Mouse (Mus musculus) small intestine, adult 2 months (tissue): ENCODE measurements at regions not wholly inside any gene's neighbourhood (a gene's known extent, or its start where the extent isn't known, plus 50 kb on each side); places are given as distances from the start of the nearest gene placed in this dataset.

Experiments
- H3K27ac ChIP-seq: fragments of 200-500 bp; 2 replicates; pipeline ENCODE4 v1.5.1; 2012; ENCODE audit warnings: low read depth, low read length, control low read depth, inconsistent platforms; ENCODE audit not compliant: insufficient read depth
- H3K27me3 ChIP-seq: fragments of 200-500 bp; 2 replicates; pipeline ENCODE4 v1.6.1; 2012; ENCODE audit warnings: mild to moderate bottlenecking, moderate library complexity, low read length, inconsistent platforms; ENCODE audit not compliant: control insufficient read depth, insufficient read depth
- H3K36me3 ChIP-seq: fragments of 200-500 bp; 2 replicates; pipeline ENCODE4 v1.6.1; 2012; ENCODE audit warnings: mild to moderate bottlenecking, low read length, control low read depth, inconsistent platforms; ENCODE audit not compliant: control insufficient read depth, insufficient read depth
- H3K4me1 ChIP-seq: fragments of 200-500 bp; 2 replicates; pipeline ENCODE4 v1.6.1; 2012; ENCODE audit warnings: low read length, inconsistent platforms, mixed read lengths; ENCODE audit not compliant: control insufficient read depth, insufficient read depth, insufficient read length
- H3K4me3 ChIP-seq: fragments of 200-500 bp; 2 replicates; pipeline ENCODE4 v1.5.1; 2012; ENCODE audit warnings: low read depth, mild to moderate bottlenecking, control low read depth, inconsistent platforms, low read length, moderate library complexity
- CTCF ChIP-seq: fragments of 200-500 bp; IDR thresholded peaks from 2 replicates; pipeline ENCODE4 v1.5.1; 2012; ENCODE audit warnings: low read depth, mild to moderate bottlenecking, control low read depth, inconsistent platforms, low read length, moderate library complexity, mixed read lengths; ENCODE audit not compliant: insufficient replicate concordance, insufficient read length; ENCODE audit errors: extremely low read depth
- POLR2A ChIP-seq: fragments of 200-500 bp; IDR thresholded peaks from 2 replicates; pipeline ENCODE4 v1.6.1; 2012; ENCODE audit warnings: low read depth, mild to moderate bottlenecking, control low read depth, inconsistent platforms, low read length, moderate library complexity
- WGBS: fragments of 180-500 bp; shearing (Covaris S2); methylation state at CpG from one replicate; pipeline ENCODE4 v1.1.7; 2018; 5-methylcytosine and 5-hydroxymethylcytosine counted together

- TF ChIP-seq POLR2A: no peak
- TF ChIP-seq CTCF: no peak
- H3K27ac ChIP-seq: no peak overlapping the region
- no peaks in the 10 kb centered on the region for H3K4me1 ChIP-seq
- H3K4me3 ChIP-seq: no peak overlapping the region
- peaks cover 4% of the 10 kb centered on the region; the same call in 1 of the 2 replicates for H3K27me3 ChIP-seq
- WGBS: 33% methylated on average over 3 of the region's 3 CpGs
- H3K36me3 ChIP-seq: no peaks in the 10 kb centered on the region
These were observed 151.4 kb upstream of the Cypt12 start for GRCm38 (mm10) chr3:17796766-17797165.

GRCm38 (mm10) chr3:17798399-17798798, 149.8 kb upstream of the Cypt12 start:
- no peak overlapping the region for H3K27ac ChIP-seq
- H3K4me3 ChIP-seq: no peak overlapping the region
- peaks cover 4% of the 10 kb centered on the region; the same call in 1 of the 2 replicates for H3K27me3 ChIP-seq
- peak; percentile 32; the same call in 1 of the 2 replicates for TF ChIP-seq CTCF
- TF ChIP-seq POLR2A: no peak
- H3K4me1 ChIP-seq: no peaks in the 10 kb centered on the region
- 13% methylated on average over 12 of the region's 12 CpGs for WGBS
- no peaks in the 10 kb centered on the region for H3K36me3 ChIP-seq

GRCm38 (mm10) chr3:17799120-17799519, 149.1 kb upstream of the Cypt12 start:
- no peak overlapping the region for H3K4me3 ChIP-seq
- WGBS: 46% methylated on average over 6 of the region's 6 CpGs
- no peaks in the 10 kb centered on the region for H3K4me1 ChIP-seq
- H3K27ac ChIP-seq: no peak overlapping the region
- H3K36me3 ChIP-seq: no peaks in the 10 kb centered on the region
- H3K27me3 ChIP-seq: peaks cover 3% of the 10 kb centered on the region; the same call in 1 of the 2 replicates
- TF ChIP-seq POLR2A: no peak
- no peak for TF ChIP-seq CTCF

- WGBS: 70% methylated on average over 2 of the region's 2 CpGs
- Histone ChIP-seq H3K4me1 (no peaks in the 10 kb centered on the region), H3K27me3 (no peaks in the 10 kb centered on the region; the same call in 1 of the 2 replicates), H3K27ac (no peak overlapping the region), H3K4me3 (no peak overlapping the region), H3K36me3 (no peaks in the 10 kb centered on the region)
- no peak for TF ChIP-seq POLR2A
- TF ChIP-seq CTCF: no peak
These were observed 147.4 kb upstream of the Cypt12 start for GRCm38 (mm10) chr3:17800810-17801209.

- TF ChIP-seq POLR2A (no peak), CTCF (no peak)
These were observed 146.7 kb upstream of the Cypt12 start for GRCm38 (mm10) chr3:17801479-17801878.

GRCm38 (mm10) chr3:17805185-17805584, 143.0 kb upstream of the Cypt12 start:
- H3K27me3 ChIP-seq: no peaks in the 10 kb centered on the region
- no peak overlapping the region for H3K27ac ChIP-seq
- no peak overlapping the region for H3K4me3 ChIP-seq
- H3K36me3 ChIP-seq: no peaks in the 10 kb centered on the region
- H3K4me1 ChIP-seq: no peaks in the 10 kb centered on the region
- TF ChIP-seq CTCF: no peak
- TF ChIP-seq POLR2A: no peak
- 62% methylated on average over 1 of the region's 1 CpGs for WGBS

More at GRCm38 (mm10) chr3:17801479-17801878, 146.7 kb upstream of the Cypt12 start:
- Histone ChIP-seq H3K27me3 (no peaks in the 10 kb centered on the region), H3K4me3 (no peak overlapping the region), H3K36me3 (no peaks in the 10 kb centered on the region), H3K27ac (no peak overlapping the region), H3K4me1 (no peaks in the 10 kb centered on the region)
- WGBS: 79% methylated on average over 5 of the region's 5 CpGs

- 56% methylated on average over 6 of the region's 6 CpGs for WGBS
- no peak overlapping the region for H3K27ac ChIP-seq
- no peak for TF ChIP-seq POLR2A
- no peak for TF ChIP-seq CTCF
These were observed 136.9 kb upstream of the Cypt12 start for GRCm38 (mm10) chr3:17811290-17811689.

More at GRCm38 (mm10) chr3:17811290-17811689, 136.9 kb upstream of the Cypt12 start:
- Histone ChIP-seq H3K36me3 (no peaks in the 10 kb centered on the region), H3K4me1 (no peaks in the 10 kb centered on the region), H3K27me3 (no peaks in the 10 kb centered on the region), H3K4me3 (no peak overlapping the region)
